Mouse (Mus musculus) spleen, adult 2 months (tissue): ENCODE measurements at regions not wholly inside any gene's neighbourhood (a gene's known extent, or its start where the extent isn't known, plus 50 kb on each side); places are given as distances from the start of the nearest gene placed in this dataset.

Experiments
- DNase-seq, 2 experiments: peaks; one replicate each; pipeline versions ENCODE4 v3.0.0 to v3.0.0-alpha.2; 2012 to 2021; ENCODE audit warnings: low spot score in 2 of 2, low read depth in 1 of 2
- H3K27ac ChIP-seq: fragments of 200-500 bp; 2 replicates; pipeline ENCODE4 v1.5.1; 2012; ENCODE audit warnings: low read length, inconsistent platforms; ENCODE audit not compliant: insufficient read depth
- H3K27me3 ChIP-seq: fragments of 200-500 bp; 2 replicates; pipeline ENCODE4 v1.6.1; 2012; ENCODE audit warnings: mild to moderate bottlenecking, moderate library complexity, low read length, inconsistent platforms; ENCODE audit not compliant: control insufficient read depth, insufficient read depth
- H3K36me3 ChIP-seq: fragments of 200-500 bp; 2 replicates; pipeline ENCODE4 v1.6.1; 2012; ENCODE audit warnings: mild to moderate bottlenecking, low read length, inconsistent platforms; ENCODE audit not compliant: control insufficient read depth, insufficient read depth
- H3K4me1 ChIP-seq: fragments of 200-500 bp; 2 replicates; pipeline ENCODE4 v1.6.1; 2011; ENCODE audit warnings: inconsistent platforms; ENCODE audit not compliant: control insufficient read depth, insufficient read depth, insufficient read length
- H3K4me3 ChIP-seq: fragments of 200-500 bp; 2 replicates; pipeline ENCODE4 v1.5.1; 2011; ENCODE audit warnings: mild to moderate bottlenecking, inconsistent platforms; ENCODE audit not compliant: insufficient read depth, insufficient read length; ENCODE audit errors: extremely low read depth
- CTCF ChIP-seq: fragments of 200-500 bp; IDR thresholded peaks from 2 replicates; pipeline ENCODE4 v1.5.1; 2011; ENCODE audit warnings: mild to moderate bottlenecking, inconsistent platforms; ENCODE audit not compliant: insufficient read depth, insufficient read length, insufficient replicate concordance; ENCODE audit errors: extremely low read depth
- POLR2A ChIP-seq: fragments of 200-500 bp; IDR thresholded peaks from 2 replicates; pipeline ENCODE4 v1.6.1; 2011; ENCODE audit warnings: low read depth, low read length, inconsistent platforms
- WGBS: fragments of 180-500 bp; shearing (Covaris S2); methylation state at CpG from one replicate; pipeline ENCODE4 v1.1.7; 2018; 5-methylcytosine and 5-hydroxymethylcytosine counted together

DNA sequence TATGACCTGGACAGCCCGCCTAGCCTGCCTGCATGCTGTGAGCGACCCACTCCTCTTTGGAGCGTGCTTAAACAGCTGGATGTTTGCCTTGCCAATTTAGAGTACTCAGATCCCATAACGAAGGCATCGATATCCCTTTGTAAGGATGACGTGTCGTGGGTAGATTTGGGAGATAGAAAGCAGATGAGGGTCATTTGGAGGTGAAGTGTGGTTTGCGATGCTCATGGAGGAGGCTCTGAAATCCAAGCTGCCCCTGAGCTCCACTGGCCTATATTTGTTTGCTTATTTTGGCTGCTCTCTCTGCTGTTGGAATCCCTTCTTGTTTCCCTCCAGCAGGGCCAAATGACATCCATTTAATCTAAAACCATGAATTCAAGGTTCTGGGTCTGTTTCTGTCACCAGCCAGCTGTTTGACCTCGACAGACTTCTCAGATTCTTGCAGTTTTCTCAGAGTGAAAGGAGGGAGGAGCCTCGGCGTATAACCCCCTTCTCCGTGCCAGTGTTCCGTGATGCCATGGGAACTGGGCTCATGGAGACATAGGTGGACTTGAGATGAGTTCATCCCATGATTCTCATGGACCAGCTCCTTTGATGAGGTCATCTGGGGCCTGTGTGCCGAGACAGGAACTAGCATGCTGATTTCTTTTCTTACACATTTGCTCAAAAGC lies 144.7 kb upstream of the Mki67 start:
- Histone ChIP-seq H3K27ac (no peak overlapping the region), H3K4me1 (no peaks in the 10 kb centered on the region), H3K36me3 (no peaks in the 10 kb centered on the region), H3K4me3 (no peak overlapping the region), H3K27me3 (no peaks in the 10 kb centered on the region)
- no peak for DNase-seq
- WGBS, result 78% methylated on average over 14 of the region's 14 CpGs
- TF ChIP-seq CTCF (no peak), POLR2A (no peak)

DNA sequence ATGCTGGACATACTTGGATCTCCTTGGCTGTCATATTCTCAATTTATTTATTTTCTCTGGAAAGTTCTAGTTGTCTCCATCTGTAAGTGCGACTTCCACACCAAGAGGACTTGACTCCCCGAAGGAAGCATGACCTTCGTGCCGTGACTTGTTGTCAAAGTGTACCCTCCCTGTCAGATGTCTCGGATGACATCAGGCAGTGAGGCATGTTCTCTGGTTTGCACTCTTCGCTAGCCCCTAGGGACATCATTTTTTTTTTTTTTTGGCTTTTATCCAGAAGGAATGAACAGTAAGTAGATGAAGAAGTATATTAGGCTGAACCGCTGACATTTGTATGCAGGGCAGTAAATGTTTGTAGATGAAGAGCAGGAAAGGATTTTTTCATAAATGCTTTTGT lies 145.2 kb upstream of the Mki67 start:
- TF ChIP-seq CTCF, result no peak
- TF ChIP-seq POLR2A, result no peak
- no peaks in the 10 kb centered on the region for H3K36me3 ChIP-seq
- H3K27ac ChIP-seq, result no peak overlapping the region
- DNase-seq, result no peak
- H3K27me3 ChIP-seq, result no peaks in the 10 kb centered on the region
- WGBS, result 80% methylated on average over 7 of the region's 7 CpGs
- H3K4me3 ChIP-seq, result no peak overlapping the region
- H3K4me1 ChIP-seq, result no peaks in the 10 kb centered on the region

GRCm38 (mm10) chr7:135863581-135864426 lies 147.6 kb upstream of the Mki67 start:
- Histone ChIP-seq H3K4me1 (no peaks in the 10 kb centered on the region), H3K4me3 (no peak overlapping the region), H3K36me3 (no peaks in the 10 kb centered on the region), H3K27ac (no peak overlapping the region), H3K27me3 (no peaks in the 10 kb centered on the region)
- 80% methylated on average over 22 of the region's 22 CpGs for WGBS
- no peak for TF ChIP-seq CTCF
- TF ChIP-seq POLR2A, result no peak
- no peak for DNase-seq

DNA sequence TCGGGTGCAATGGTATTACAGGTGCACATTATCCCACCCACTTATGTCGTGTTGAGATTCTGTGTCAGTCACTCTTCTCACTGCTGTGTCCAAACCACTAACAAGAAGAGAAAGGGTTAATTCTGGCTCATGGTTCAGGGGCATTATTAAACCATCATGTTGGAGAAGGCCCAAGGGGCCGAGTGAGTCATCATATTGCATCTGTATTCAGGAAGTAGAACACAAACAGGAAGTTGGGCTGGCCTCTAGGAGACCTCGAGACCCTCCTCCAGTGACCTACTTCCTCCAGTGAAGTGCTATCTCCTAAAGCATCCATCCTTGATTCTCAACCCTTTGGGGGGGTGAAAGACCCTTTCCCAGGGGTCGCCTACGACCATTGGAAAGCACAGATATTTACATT lies 154.8 kb upstream of the Mki67 start:
- Histone ChIP-seq H3K27ac (no peak overlapping the region), H3K36me3 (no peaks in the 10 kb centered on the region), H3K4me3 (no peak overlapping the region), H3K4me1 (no peaks in the 10 kb centered on the region), H3K27me3 (no peaks in the 10 kb centered on the region)
- DNase-seq, result no peak
- 60% methylated on average over 6 of the region's 6 CpGs for WGBS
- TF ChIP-seq POLR2A (no peak), CTCF (no peak)

- H3K36me3 ChIP-seq, result no peaks in the 10 kb centered on the region
- no peak for DNase-seq
- no peak overlapping the region for H3K4me3 ChIP-seq
- H3K27ac ChIP-seq, result no peak overlapping the region
- no peaks in the 10 kb centered on the region for H3K27me3 ChIP-seq
- TF ChIP-seq POLR2A (no peak), CTCF (no peak)
- 83% methylated on average over 6 of the region's 6 CpGs for WGBS
- no peaks in the 10 kb centered on the region for H3K4me1 ChIP-seq
Observed at GRCm38 (mm10) chr7:135877091-135877874, 161.1 kb upstream of the Mki67 start.

DNA sequence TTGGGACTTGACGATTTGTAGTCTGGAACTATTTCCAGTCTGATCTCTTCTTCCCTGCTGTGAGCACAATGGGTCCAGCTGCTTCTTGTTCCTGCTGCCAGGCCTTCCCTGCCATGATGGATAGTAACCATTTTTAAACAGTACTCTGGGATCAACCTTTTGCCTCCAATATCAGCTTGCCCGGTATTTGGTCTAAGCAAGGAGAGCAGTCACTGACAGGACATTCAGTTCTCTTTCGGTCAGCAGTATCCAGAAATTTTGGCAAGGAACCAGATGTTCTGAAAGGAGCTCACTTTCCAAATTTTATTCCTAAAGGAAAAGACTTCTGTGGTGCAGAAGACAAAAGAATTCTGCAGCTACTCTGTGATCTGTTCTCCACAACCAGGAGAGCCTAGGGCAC lies 162.6 kb upstream of the Mki67 start:
- H3K27ac ChIP-seq, result no peak overlapping the region
- no peaks in the 10 kb centered on the region for H3K4me1 ChIP-seq
- no peak for DNase-seq
- no peaks in the 10 kb centered on the region for H3K36me3 ChIP-seq
- TF ChIP-seq POLR2A (no peak), CTCF (no peak)
- 86% methylated on average over 3 of the region's 3 CpGs for WGBS
- no peaks in the 10 kb centered on the region for H3K27me3 ChIP-seq
- no peak overlapping the region for H3K4me3 ChIP-seq
